Mouse (Mus musculus): ENCODE measurements around the gene Aim2. TPM values are rescaled to one million over a fixed set of nuclear protein-coding genes. Genes with fewer than 3 reads are reported as not detected.
"Not testable (repeated sequence)": the region's sequence is repeated elsewhere in the genome, so short reads cannot be mapped to it uniquely, and the experiment has no call there.

Aim2 gene
- polyA plus RNA-seq, 1 experiment: 1.5 TPM

- TF ChIP-seq POLR2A (IDR thresholded peaks at IDR 0.05; ENCODE audit: low read depth, low read length): no peak
- TF ChIP-seq CTCF (IDR thresholded peaks at IDR 0.05; ENCODE audit: extremely low read depth, insufficient read length, insufficient replicate concordance, low read depth, low read length): no peak
- Histone ChIP-seq H3K4me1 (ENCODE audit: control insufficient read depth, insufficient read depth, insufficient read length, low read length) (no peaks in the 10 kb centered on the region), H3K4me3 (ENCODE audit: low read depth, low read length) (no peak overlapping the region), H3K27ac (ENCODE audit: insufficient read depth, low read depth, low read length) (no peak overlapping the region; the same call in 1 of the 2 replicates), H3K36me3 (ENCODE audit: control insufficient read depth, insufficient read depth, low read length) (no peaks in the 10 kb centered on the region; the same call in 1 of the 2 replicates), H3K27me3 (ENCODE audit: control insufficient read depth, insufficient read depth, low read length) (no peaks in the 10 kb centered on the region)
- WGBS: 84% methylated on average over 5 of the region's 5 CpGs
Observed at GRCm38 (mm10) chr1:173451665-173452064, 101.0 kb downstream of the Aim2 start.

- Histone ChIP-seq H3K27ac (ENCODE audit: insufficient read depth, low read depth, low read length) (no peak overlapping the region), H3K4me1 (ENCODE audit: control insufficient read depth, insufficient read depth, insufficient read length, low read length) (no peaks in the 10 kb centered on the region), H3K27me3 (ENCODE audit: control insufficient read depth, insufficient read depth, low read length) (no peaks in the 10 kb centered on the region), H3K4me3 (ENCODE audit: low read depth, low read length) (no peak overlapping the region), H3K36me3 (ENCODE audit: control insufficient read depth, insufficient read depth, low read length) (no peaks in the 10 kb centered on the region; the same call in 1 of the 2 replicates)
- TF ChIP-seq POLR2A (IDR thresholded peaks at IDR 0.05; ENCODE audit: low read depth, low read length) (no peak), CTCF (IDR thresholded peaks at IDR 0.05; ENCODE audit: extremely low read depth, insufficient read length, insufficient replicate concordance, low read depth, low read length) (no peak; the same call in 1 of the 2 replicates)
- WGBS: 42% methylated on average over 7 of the region's 7 CpGs
Observed at GRCm38 (mm10) chr1:173456139-173456754, 105.6 kb downstream of the Aim2 start.

- Histone ChIP-seq H3K36me3 (ENCODE audit: control insufficient read depth, insufficient read depth, low read length) (no peaks in the 10 kb centered on the region; the same call in 1 of the 2 replicates), H3K4me3 (ENCODE audit: low read depth, low read length) (no peak overlapping the region), H3K27ac (ENCODE audit: insufficient read depth, low read depth, low read length) (no peak overlapping the region), H3K4me1 (ENCODE audit: control insufficient read depth, insufficient read depth, insufficient read length, low read length) (no peaks in the 10 kb centered on the region), H3K27me3 (ENCODE audit: control insufficient read depth, insufficient read depth, low read length) (no peaks in the 10 kb centered on the region)
- WGBS: 69% methylated on average over 5 of the region's 5 CpGs
- TF ChIP-seq POLR2A (IDR thresholded peaks at IDR 0.05; ENCODE audit: low read depth, low read length) (no peak), CTCF (IDR thresholded peaks at IDR 0.05; ENCODE audit: extremely low read depth, insufficient read length, insufficient replicate concordance, low read depth, low read length) (no peak)
Observed at GRCm38 (mm10) chr1:173456761-173457160, 106.1 kb downstream of the Aim2 start.

GRCm38 (mm10) chr1:173480399-173481181, 129.9 kb downstream of the Aim2 start:
- H3K27me3 ChIP-seq (ENCODE audit: control insufficient read depth, insufficient read depth, low read length); H3K4me3 ChIP-seq (ENCODE audit: low read depth, low read length): not testable (repeated sequence)
- WGBS: 92% methylated on average over 5 of the region's 5 CpGs

GRCm38 (mm10) chr1:173481182-173481574, 130.5 kb downstream of the Aim2 start:
- H3K4me3 ChIP-seq (ENCODE audit: low read depth, low read length); H3K36me3 ChIP-seq (ENCODE audit: control insufficient read depth, insufficient read depth, low read length); H3K27ac ChIP-seq (ENCODE audit: insufficient read depth, low read depth, low read length); H3K4me1 ChIP-seq (ENCODE audit: control insufficient read depth, insufficient read depth, insufficient read length, low read length); H3K27me3 ChIP-seq (ENCODE audit: control insufficient read depth, insufficient read depth, low read length): not testable (repeated sequence)
- WGBS: 90% methylated on average over 3 of the region's 3 CpGs

More at GRCm38 (mm10) chr1:173480399-173481181, 129.9 kb downstream of the Aim2 start:
- H3K4me1 ChIP-seq (ENCODE audit: control insufficient read depth, insufficient read depth, insufficient read length, low read length); H3K27ac ChIP-seq (ENCODE audit: insufficient read depth, low read depth, low read length); H3K36me3 ChIP-seq (ENCODE audit: control insufficient read depth, insufficient read depth, low read length): not testable (repeated sequence)

- H3K27ac ChIP-seq (ENCODE audit: insufficient read depth, low read depth, low read length): peak within 1 kb of the TSS; percentile 35
- not testable (repeated sequence) for H3K4me1 ChIP-seq (ENCODE audit: control insufficient read depth, insufficient read depth, insufficient read length, low read length); H3K4me3 ChIP-seq (ENCODE audit: low read depth, low read length)
Observed at GRCm38 (mm10) chr1:173490812-173491480, 140.3 kb downstream of the Aim2 start, which contains the start of gene Ifi206. Gene Ifi206, minus strand, starts transcription at chr1:173491041.

GRCm38 (mm10) chr1:173491483-173491882, 140.8 kb downstream of the Aim2 start:
- not testable (repeated sequence) for H3K27me3 ChIP-seq (ENCODE audit: control insufficient read depth, insufficient read depth, low read length); H3K4me1 ChIP-seq (ENCODE audit: control insufficient read depth, insufficient read depth, insufficient read length, low read length); H3K4me3 ChIP-seq (ENCODE audit: low read depth, low read length); H3K27ac ChIP-seq (ENCODE audit: insufficient read depth, low read depth, low read length); H3K36me3 ChIP-seq (ENCODE audit: control insufficient read depth, insufficient read depth, low read length)

More at GRCm38 (mm10) chr1:173490812-173491480, 140.3 kb downstream of the Aim2 start, which contains the start of gene Ifi206:
- not testable (repeated sequence) for H3K36me3 ChIP-seq (ENCODE audit: control insufficient read depth, insufficient read depth, low read length); H3K27me3 ChIP-seq (ENCODE audit: control insufficient read depth, insufficient read depth, low read length)
- 59% methylated on average over 3 of the region's 3 CpGs for WGBS

- not testable (repeated sequence) for H3K4me1 ChIP-seq (ENCODE audit: control insufficient read depth, insufficient read depth, insufficient read length, low read length); H3K27me3 ChIP-seq (ENCODE audit: control insufficient read depth, insufficient read depth, low read length); H3K4me3 ChIP-seq (ENCODE audit: low read depth, low read length); H3K36me3 ChIP-seq (ENCODE audit: control insufficient read depth, insufficient read depth, low read length); H3K27ac ChIP-seq (ENCODE audit: insufficient read depth, low read depth, low read length)
- 85% methylated on average over 2 of the region's 2 CpGs for WGBS
Observed at GRCm38 (mm10) chr1:173510595-173510994, 159.9 kb downstream of the Aim2 start.
